Mouse (Mus musculus) stomach, adult 2 months (tissue): ENCODE measurements around the gene Slco1a5. TPM values are rescaled to one million over a fixed set of nuclear protein-coding genes. Genes with fewer than 3 reads are reported as not detected.

Experiments used
- polyA plus RNA-seq: library from polyadenylated mRNA; depleted of rRNA; stranded (reverse); fragments of >200 nt; gene quantifications from 2 replicates; pipeline ENCODE4 v1.2.3, GENCODE M21; 2012; rRNA removed

The Slco1a5 gene
- not detected in 2 replicates for polyA plus RNA-seq

GRCm38 (mm10) chr6:142322881-142323280 is at the start of gene Slco1a5:
TSS of gene Slco1a5 (minus strand) at chr6:142322981.

DNA sequence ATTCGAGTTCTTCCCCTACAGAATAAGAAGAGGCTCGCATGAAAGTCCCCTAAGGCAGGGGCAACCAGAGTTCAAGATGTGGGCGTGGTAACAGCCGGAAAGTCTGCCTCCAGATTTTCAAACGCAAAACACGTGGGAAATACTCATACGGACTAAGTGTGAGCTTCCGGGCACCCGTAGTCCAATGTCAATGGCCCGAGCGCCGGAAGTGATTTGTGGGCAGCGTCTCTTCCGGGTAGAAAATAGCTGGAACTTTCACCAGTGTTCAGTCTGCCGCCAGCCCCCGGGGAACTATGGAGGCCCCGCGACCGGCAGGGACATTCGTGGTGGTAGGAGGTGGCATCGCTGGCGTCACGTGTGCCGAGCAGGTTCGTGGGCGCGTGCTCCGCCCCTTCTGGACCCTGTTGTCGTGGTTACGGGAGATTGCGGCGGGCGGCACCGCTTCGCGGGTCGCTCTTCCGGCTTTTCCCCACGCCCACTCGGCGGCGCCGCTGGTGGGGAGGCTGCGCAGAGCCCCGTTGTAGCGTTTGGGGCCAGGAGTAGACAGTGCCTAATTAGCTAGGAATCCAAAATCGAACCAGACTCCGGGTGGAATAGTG is 22.8 kb upstream of the Slco1a5 start, which contains the start of gene Pyroxd1:
Gene Pyroxd1 (plus strand): TSS at position 215 of the 599 bp plus-strand sequence.

DNA sequence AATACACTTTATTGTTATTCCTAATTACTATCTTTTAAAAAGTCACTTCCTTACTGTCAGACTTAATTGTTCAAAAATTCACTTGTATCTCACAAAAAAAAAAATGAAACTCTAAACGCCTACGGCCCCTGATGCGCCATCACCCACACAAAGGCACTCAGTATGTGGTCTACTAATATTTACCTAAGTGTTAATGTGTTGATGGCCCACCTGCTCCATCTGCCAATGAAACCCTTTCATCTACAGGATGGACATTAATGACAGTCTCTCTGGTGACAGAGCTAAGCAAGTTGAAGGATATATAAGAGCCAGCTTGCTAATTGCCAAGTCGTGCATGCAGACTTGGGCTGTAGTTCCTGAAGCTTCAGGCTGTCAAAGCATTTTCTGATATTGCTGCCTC is 24.7 kb downstream of the Slco1a5 start, which contains the start of gene Iapp:
Gene Iapp (plus strand): TSS at position 326 of the 400 bp plus-strand sequence.

DNA sequence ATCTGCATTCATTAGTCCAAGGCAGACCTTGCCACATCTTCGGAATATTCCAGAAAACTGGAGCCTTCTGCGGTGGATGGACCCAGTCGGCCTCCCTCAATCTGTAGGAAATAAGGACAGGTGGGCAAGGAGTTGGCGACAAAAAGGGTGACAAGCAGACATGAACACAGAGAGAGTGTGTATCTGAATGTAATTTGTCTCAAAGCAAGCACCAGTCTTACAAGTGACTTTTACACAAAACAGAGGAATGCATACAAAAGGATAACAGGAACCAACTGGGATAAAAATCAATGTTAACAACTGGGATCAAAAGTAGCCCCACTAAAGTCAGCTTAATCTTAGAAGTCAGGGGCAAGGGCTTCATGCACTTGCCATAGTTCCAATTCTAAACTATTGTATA is 114.4 kb downstream of the Slco1a5 start, which contains the start of gene Slco1a6:
Gene Slco1a6 (minus strand): TSS at position 101 of the 400 bp plus-strand sequence.

Other genes with a start within 250 kb of the Slco1a5 start
- gene Slco1a6, start 114.5 kb downstream of the Slco1a5 start, polyA plus RNA-seq: not detected in 2 replicates
- gene Iapp, start 24.6 kb downstream of the Slco1a5 start, polyA plus RNA-seq: 0.17 and 0.29 TPM in 2 replicates
- 2.1 and 2.6 TPM in 2 replicates for gene Pyroxd1, start 22.7 kb upstream of the Slco1a5 start, polyA plus RNA-seq
- 0.30 and 0.81 TPM in 2 replicates for gene Recql, start 64.1 kb upstream of the Slco1a5 start, polyA plus RNA-seq
- gene Golt1b, start 64.2 kb upstream of the Slco1a5 start, polyA plus RNA-seq: 1.6 and 2.4 TPM in 2 replicates
- 0.11 and 0.34 TPM in 2 replicates for gene Spx, start 90.5 kb upstream of the Slco1a5 start, polyA plus RNA-seq
- gene Gys2, start 150.1 kb upstream of the Slco1a5 start, polyA plus RNA-seq: 0.04 TPM in 1 of 2 replicates, not detected in the other
- 85.4 and 92.1 TPM in 2 replicates for gene Ldhb, start 185.0 kb upstream of the Slco1a5 start, polyA plus RNA-seq
- gene Kcnj8, start 248.6 kb upstream of the Slco1a5 start, polyA plus RNA-seq: 6.4 and 7.3 TPM in 2 replicates